ENCODE assay signal across 9 mouse cellular contexts in the genomic region with DNA sequence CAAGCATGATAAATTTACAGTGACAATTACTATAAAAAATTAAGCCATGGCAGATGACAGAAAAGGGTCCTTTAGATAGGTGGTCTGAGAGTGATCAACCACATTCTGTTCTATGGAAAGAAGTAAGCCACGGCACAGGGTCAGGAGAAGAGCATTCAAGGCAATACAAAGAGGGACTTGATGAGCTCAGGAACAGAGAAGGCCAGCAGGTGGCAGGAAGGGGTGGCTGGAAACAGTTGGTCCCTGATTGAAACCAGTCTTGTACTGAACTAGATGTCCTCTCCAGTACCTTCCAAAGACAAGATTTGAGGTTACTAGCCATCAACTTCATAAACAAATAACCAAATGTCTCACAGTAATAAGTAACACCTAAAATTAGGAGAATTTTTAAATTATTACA. TPM values are rescaled to one million over a fixed set of nuclear protein-coding genes. Genes with fewer than 3 reads are reported as not detected.
DNase-seq lines count a peak whose midpoint lies in the region; ATAC-seq and TF ChIP-seq lines count a peak whose summit lies in the region.
"Had no signal": no experiment of that assay in that cellular context is flagged by ENCODE, and none has a peak within 500 bp of the region (broad histone marks: within the 10 kb centered on the region; RNA-seq: fewer than 3 reads in every experiment).

No protein-coding gene starts in this region.

- H3K4me2 ChIP-seq in CH12.LX (ENCODE audit: insufficient read depth, low read depth, poor library complexity, severe bottlenecking): no peak overlapping the region
- H3K4me2 ChIP-seq in liver, postnatal 0 days (ENCODE audit: low read depth, low read length): no peak overlapping the region
- no peak overlapping the region for H3K4me2 ChIP-seq in intestine, embryonic 15.5 days (replicated peaks)

- WGBS in liver, postnatal 0 days (ENCODE audit: insufficient replicate concordance): 73% methylated on average over 1 of the region's 1 CpGs
- 50% methylated on average over 1 of the region's 1 CpGs for WGBS in intestine, embryonic 15.5 days

- dilution Hi-C loops in CH12.LX (cut with MboI; ENCODE audit: extremely low pct_ligation_motif_present, extremely low pct_unique_long_range_greater_than_20kb, low sequenced_read_pairs): no loop called here

- in situ Hi-C loops in CH12.LX (cut with MboI; ENCODE audit: low pct_ligation_motif_present, low pct_unique_long_range_greater_than_20kb, low sequenced_read_pairs): loop anchor here (25.0 kb wide), 1 partner anchor 102 kb away; no protein-coding TSS in a partner anchor

- TF ChIP-seq RAD21 in CH12.LX (IDR thresholded peaks at IDR 0.05; ENCODE audit: low read depth, low read length): peak; percentile 41

- peak in 1 of 2 experiments; percentile 59; a peak in 2 of 4 replicates for TF ChIP-seq CTCF in CH12.LX (conservative IDR thresholded peaks at IDR 0.05 in 1 of 2, IDR thresholded peaks at IDR 0.05 in 1 of 2; ENCODE audit: low read depth in 2 of 2, low read length in 2 of 2)
- no peak for TF ChIP-seq CTCF in brain, embryonic 14.5 days (IDR thresholded peaks at IDR 0.05; ENCODE audit: borderline replicate concordance, extremely low read depth, insufficient read depth, insufficient read length)
- TF ChIP-seq CTCF in liver, postnatal 0 days (IDR thresholded peaks at IDR 0.05; ENCODE audit: low read depth): peak; percentile 49

- no peaks in the 10 kb centered on the region for H3K4me1 ChIP-seq in CH12.LX (ENCODE audit: control insufficient read depth in 1 of 2, insufficient read depth in 2 of 2)
- H3K4me1 ChIP-seq in liver, postnatal 0 days (ENCODE audit: insufficient read depth): no peaks in the 10 kb centered on the region
- no peaks in the 10 kb centered on the region for H3K4me1 ChIP-seq in intestine, embryonic 15.5 days (replicated peaks)

- no peak overlapping the region for H3K4me3 ChIP-seq in CH12.LX (replicated peaks in 1 of 3; ENCODE audit: low read depth in 2 of 3, low read length in 2 of 3, poor library complexity in 1 of 3)
- no peak overlapping the region for H3K4me3 ChIP-seq in liver, postnatal 0 days (ENCODE audit: low read depth, low read length)
- H3K4me3 ChIP-seq in intestine, embryonic 15.5 days (replicated peaks): no peak overlapping the region

- H3K27me3 ChIP-seq in CH12.LX (replicated peaks): no peaks in the 10 kb centered on the region
- H3K27me3 ChIP-seq in liver, postnatal 0 days (ENCODE audit: insufficient read depth, low read length): no peaks in the 10 kb centered on the region
- no peaks in the 10 kb centered on the region for H3K27me3 ChIP-seq in intestine, embryonic 15.5 days (replicated peaks)

- H3K27ac ChIP-seq in CH12.LX (ENCODE audit: insufficient read depth, low read depth): no peak overlapping the region
- no peak overlapping the region for H3K27ac ChIP-seq in liver, postnatal 0 days (ENCODE audit: low read depth)
- no peak overlapping the region for H3K27ac ChIP-seq in intestine, embryonic 15.5 days

- H3K9ac ChIP-seq in CH12.LX (ENCODE audit: insufficient read depth, low read depth): no peak overlapping the region
- H3K9ac ChIP-seq in liver, postnatal 0 days (replicated peaks): no peak overlapping the region
- H3K9ac ChIP-seq in intestine, embryonic 15.5 days: no peak overlapping the region

- peak; percentile 12 for DNase-seq in heart, adult 8-10 months (ENCODE audit: low spot score)
- no peak for DNase-seq in heart, adult 11 months
- peak; percentile 17 for DNase-seq in CH12.LX (ENCODE audit: extremely low read depth)
- DNase-seq in brain, embryonic 14.5 days (ENCODE audit: low read depth): peak; percentile 10
- peak; percentile 18 for DNase-seq in liver, postnatal 0 days
- DNase-seq in natural killer cell, adult 2 months (ENCODE audit: low spot score in 2 of 2): no peak
- DNase-seq in layer of hippocampus, adult 9-10 months (ENCODE audit: low spot score): no peak

- no peaks in the 10 kb centered on the region for H3K9me3 ChIP-seq in CH12.LX (replicated peaks; ENCODE audit: low read length)
- no peaks in the 10 kb centered on the region for H3K9me3 ChIP-seq in liver, postnatal 0 days (ENCODE audit: low read length)
- H3K9me3 ChIP-seq in intestine, embryonic 15.5 days: no peaks in the 10 kb centered on the region

- TF ChIP-seq POLR2A in CH12.LX (IDR thresholded peaks at IDR 0.05; ENCODE audit: low read depth, low read length): no peak
- no peak for TF ChIP-seq POLR2A in brain, embryonic 14.5 days (IDR thresholded peaks at IDR 0.05; ENCODE audit: borderline replicate concordance, extremely low read depth, insufficient read depth, insufficient read length, poor library complexity, severe bottlenecking)

- no peak for TF ChIP-seq EP300 in CH12.LX (IDR thresholded peaks at IDR 0.05; ENCODE audit: low read length)
- TF ChIP-seq EP300 in liver, postnatal 0 days (IDR thresholded peaks at IDR 0.05; ENCODE audit: low read depth): no peak

- no peaks in the 10 kb centered on the region for H3K79me2 ChIP-seq in CH12.LX (replicated peaks; ENCODE audit: control insufficient read depth, extremely low read depth, insufficient read depth, poor library complexity, severe bottlenecking)

- no peaks in the 10 kb centered on the region for H3K36me3 ChIP-seq in CH12.LX (replicated peaks in 1 of 2; ENCODE audit: control insufficient read depth in 1 of 2, insufficient read depth in 1 of 2, low read length in 1 of 2)
- H3K36me3 ChIP-seq in liver, postnatal 0 days (replicated peaks; ENCODE audit: insufficient read depth, low read length): no peaks in the 10 kb centered on the region
- no peaks in the 10 kb centered on the region for H3K36me3 ChIP-seq in intestine, embryonic 15.5 days

- ATAC-seq in liver, postnatal 0 days: no peak
- no peak for ATAC-seq in intestine, embryonic 15.5 days

TF ChIP-seq in CH12.LX, 34 proteins besides CTCF, POLR2A, EP300 and RAD21:
- TF ChIP-seq CHD2 (IDR thresholded peaks at IDR 0.05; ENCODE audit: low read length) (no peak), ZKSCAN1 (IDR thresholded peaks at IDR 0.05; ENCODE audit: borderline replicate concordance, low read depth, low read length) (no peak), BHLHE40 (IDR thresholded peaks at IDR 0.05; ENCODE audit: low read depth, low read length) (no peak), ETS1 (conservative IDR thresholded peaks at IDR 0.05; ENCODE audit: low read depth, low read length) (no peak), JUND (conservative IDR thresholded peaks at IDR 0.05; ENCODE audit: low read depth, low read length) (no peak), SMC3 (IDR thresholded peaks at IDR 0.05; ENCODE audit: low read depth, low read length) (peak; percentile 66)

RNA-seq across cellular contexts. Expression of a gene that starts 28.7 kb away (rescaled TPM):
- total RNA-seq in heart, adult 8-10 months (2022): under 1 TPM in 2 of 4 experiments, not detected in 2; 0.17 to 0.22 TPM
- 0.08 TPM in 1 of 2 replicates, not detected in the other for total RNA-seq in CH12.LX (2012; rRNA removed)
- 0.35 TPM in 1 of 2 replicates, not detected in the other for total RNA-seq in CH12.LX (2014; rRNA removed)
- polyA plus RNA-seq in CH12.LX (2012; ENCODE audit: insufficient read length, low read depth): not detected in 2 replicates
- polyA plus RNA-seq in brain, embryonic 14.5 days (2012; rRNA removed): 0.39 and 0.64 TPM in 2 replicates
- polyA plus RNA-seq in liver, postnatal 0 days (2015; fragmentation: Nextera tagmentation; extraction: Ambion mirVana): 0.07 and 0.08 TPM in 2 replicates
- polyA plus RNA-seq in intestine, embryonic 15.5 days (2015; fragmentation: Nextera tagmentation; extraction: Ambion mirVana): 0.20 and 0.21 TPM in 2 replicates
- polyA plus RNA-seq: neural tube, embryonic 11.5 days had no signal

RNA-seq across cellular contexts. Expression of a gene that starts 59.0 kb away (rescaled TPM):
- total RNA-seq in heart, adult 8-10 months (2022): 1 to 10 TPM; 5.0 to 6.0 (median 5.8) TPM
- total RNA-seq in CH12.LX (2012; rRNA removed) (0.17 and 0.25 TPM in 2 replicates), CH12.LX (2014; rRNA removed) (0.54 and 0.63 TPM in 2 replicates)
- 0.29 and 0.30 TPM in 2 replicates for polyA plus RNA-seq in CH12.LX (2012; ENCODE audit: insufficient read length, low read depth)
- 5.8 and 6.9 TPM in 2 replicates for polyA plus RNA-seq in brain, embryonic 14.5 days (2012; rRNA removed)
- polyA plus RNA-seq in liver, postnatal 0 days (2015; fragmentation: Nextera tagmentation; extraction: Ambion mirVana): 0.30 and 0.34 TPM in 2 replicates
- 1.7 and 2.0 TPM in 2 replicates for polyA plus RNA-seq in intestine, embryonic 15.5 days (2015; fragmentation: Nextera tagmentation; extraction: Ambion mirVana)

Comparison
In these comparisons a context has a peak if more than half of its experiments do, and no peak if none do; other contexts are left out.
1. DNase-seq: peak in heart, adult 8-10 months (single experiment), CH12.LX (single experiment), brain, embryonic 14.5 days (single experiment) and liver, postnatal 0 days (single experiment); none in heart, adult 11 months (single experiment), natural killer cell, adult 2 months (0 of 2) and layer of hippocampus, adult 9-10 months (single experiment).